In genomic region chr9:120845538-120845937, GRCm38 (mm10) we compare ENCODE assay signal across 30 mouse cellular contexts.
DNase-seq lines count a peak whose midpoint lies in the region; ATAC-seq and TF ChIP-seq lines count a peak whose summit lies in the region.
"Had no signal": no experiment of that assay in that cellular context is flagged by ENCODE, and none has a peak within 500 bp of the region (broad histone marks: within the 10 kb centered on the region; RNA-seq: fewer than 3 reads in every experiment).

No protein-coding gene starts in this region.

- intact Hi-C loops in left cerebral cortex, adult 2 months (cut with DNase I): loop anchor here (5.0 kb wide), 1 partner anchor 87 kb away; no protein-coding TSS in a partner anchor
- intact Hi-C loops in left cerebral cortex, postnatal 4 days (cut with DNase I): no loop called here

- peaks cover 3% of the 10 kb centered on the region for H3K4me1 ChIP-seq in cortical plate, adult 2 months (ENCODE audit: control insufficient read depth, insufficient read depth, low read length)
- H3K4me1 ChIP-seq in kidney, adult 2 months (ENCODE audit: control insufficient read depth, insufficient read depth, low read length): no peaks in the 10 kb centered on the region
- no peaks in the 10 kb centered on the region for H3K4me1 ChIP-seq in liver, postnatal 0 days (ENCODE audit: insufficient read depth)
- H3K4me1 ChIP-seq: embryonic facial prominence, embryonic 15.5 days; forebrain, embryonic 13.5 days; hindbrain, embryonic 13.5 days; megakaryocyte, embryonic 14.5 days; midbrain, embryonic 12.5 days had no signal

- peak; percentile 39; the same call in 1 of the 2 replicates for TF ChIP-seq POLR2A in cortical plate, adult 2 months (IDR thresholded peaks at IDR 0.05; ENCODE audit: extremely low read depth, insufficient read depth, low read length)
- no peak for TF ChIP-seq POLR2A in kidney, adult 2 months (IDR thresholded peaks at IDR 0.05; ENCODE audit: low read depth, low read length)

- no peak overlapping the region for H3K27ac ChIP-seq in left cerebral cortex, adult 2 months
- H3K27ac ChIP-seq in cortical plate, adult 2 months (ENCODE audit: insufficient read depth, low read length): no peak overlapping the region
- H3K27ac ChIP-seq in kidney, adult 2 months (ENCODE audit: insufficient read depth, low read depth, low read length): no peak overlapping the region
- no peak overlapping the region for H3K27ac ChIP-seq in liver, postnatal 0 days (ENCODE audit: low read depth)
- H3K27ac ChIP-seq: embryonic facial prominence, embryonic 10.5 days; embryonic facial prominence, embryonic 15.5 days; forebrain, embryonic 13.5 days; heart, embryonic 10.5 days; heart, embryonic 15.5 days; hindbrain, embryonic 13.5 days; limb, embryonic 13.5 days; midbrain, embryonic 12.5 days had no signal

- ATAC-seq in liver, postnatal 0 days: no peak
- ATAC-seq: CD4-positive, CD25-positive, alpha-beta regulatory T cell, adult 4 months; forebrain, embryonic 13.5 days; intestine, embryonic 16.5 days; lung, postnatal 0 days had no signal

- H3K27me3 ChIP-seq in kidney, adult 2 months (replicated peaks; ENCODE audit: control insufficient read depth, insufficient read depth, low read length): no peaks in the 10 kb centered on the region
- H3K27me3 ChIP-seq in liver, postnatal 0 days (ENCODE audit: insufficient read depth, low read length): no peaks in the 10 kb centered on the region
- H3K27me3 ChIP-seq: embryonic facial prominence, embryonic 15.5 days; forebrain, embryonic 13.5 days; heart, embryonic 15.5 days; hindbrain, embryonic 13.5 days; limb, embryonic 13.5 days; midbrain, embryonic 12.5 days had no signal

- H3K4me3 ChIP-seq in left cerebral cortex, adult 2 months: no peak overlapping the region
- no peak overlapping the region for H3K4me3 ChIP-seq in cortical plate, adult 2 months (ENCODE audit: insufficient read depth, low read length)
- no peak overlapping the region for H3K4me3 ChIP-seq in kidney, adult 2 months (ENCODE audit: insufficient read depth, low read depth, low read length)
- H3K4me3 ChIP-seq in liver, postnatal 0 days (ENCODE audit: low read depth, low read length): no peak overlapping the region
- H3K4me3 ChIP-seq: embryonic facial prominence, embryonic 10.5 days; embryonic facial prominence, embryonic 15.5 days; forebrain, embryonic 13.5 days; heart, embryonic 10.5 days; heart, embryonic 15.5 days; hindbrain, embryonic 13.5 days; limb, embryonic 13.5 days; megakaryocyte, embryonic 14.5 days; midbrain, embryonic 12.5 days; myocyte had no signal

- TF ChIP-seq CTCF in left cerebral cortex, adult 2 months (IDR thresholded peaks at IDR 0.05): no peak
- TF ChIP-seq CTCF in cortical plate, adult 2 months (IDR thresholded peaks at IDR 0.05; ENCODE audit: extremely low read depth, insufficient read depth, low read length): no peak
- no peak for TF ChIP-seq CTCF in kidney, adult 2 months (conservative IDR thresholded peaks at IDR 0.05; ENCODE audit: insufficient read depth, insufficient read length, low read depth, low read length)
- TF ChIP-seq CTCF in liver, postnatal 0 days (IDR thresholded peaks at IDR 0.05; ENCODE audit: low read depth): no peak

- H3K36me3 ChIP-seq in kidney, adult 2 months (ENCODE audit: control insufficient read depth, insufficient read depth, low read length): no peaks in the 10 kb centered on the region
- no peaks in the 10 kb centered on the region for H3K36me3 ChIP-seq in liver, postnatal 0 days (replicated peaks; ENCODE audit: insufficient read depth, low read length)
- H3K36me3 ChIP-seq: embryonic facial prominence, embryonic 10.5 days; embryonic facial prominence, embryonic 15.5 days; heart, embryonic 10.5 days; heart, embryonic 15.5 days; hindbrain, embryonic 13.5 days; limb, embryonic 13.5 days; midbrain, embryonic 12.5 days had no signal

- H3K4me2 ChIP-seq in liver, postnatal 0 days (ENCODE audit: low read depth, low read length): no peak overlapping the region
- H3K4me2 ChIP-seq: embryonic facial prominence, embryonic 15.5 days; forebrain, embryonic 13.5 days; heart, embryonic 15.5 days; hindbrain, embryonic 13.5 days; limb, embryonic 13.5 days; liver, embryonic 11.5 days; midbrain, embryonic 12.5 days had no signal

- DNase-seq in frontal cortex, postnatal 36 days (ENCODE audit: low spot score in 2 of 2): peak; percentile 38 to 52
- DNase-seq in frontal cortex, postnatal 14 days (ENCODE audit: low spot score in 2 of 2): no peak
- DNase-seq in left cerebral cortex, adult 2 months (ENCODE audit: extremely low spot score in 1 of 2, low spot score in 2 of 2): peak; percentile 24 to 36
- DNase-seq in left cerebral cortex, postnatal 4 days: no peak
- DNase-seq in right cerebral cortex, postnatal 25 days: peak; percentile 30
- DNase-seq in kidney, adult 2 months: no peak
- no peak for DNase-seq in liver, postnatal 0 days
- DNase-seq: adrenal gland, postnatal 25 days; cerebellum, adult 2 months; cerebellum, postnatal 14 days; gastrocnemius, postnatal 25 days; heart, adult 11 months; kidney, postnatal 14 days; lung, adult 18-20 months; lung, postnatal 4 days had no signal

- no peak overlapping the region for H3K9ac ChIP-seq in liver, postnatal 0 days (replicated peaks)
- H3K9ac ChIP-seq: embryonic facial prominence, embryonic 15.5 days; forebrain, embryonic 13.5 days; heart, embryonic 15.5 days; hindbrain, embryonic 13.5 days; limb, embryonic 13.5 days; midbrain, embryonic 12.5 days had no signal

- TF ChIP-seq EP300 in liver, postnatal 0 days (IDR thresholded peaks at IDR 0.05; ENCODE audit: low read depth): no peak

- no peaks in the 10 kb centered on the region for H3K9me3 ChIP-seq in liver, postnatal 0 days (ENCODE audit: low read length)
- H3K9me3 ChIP-seq: embryonic facial prominence, embryonic 10.5 days; embryonic facial prominence, embryonic 15.5 days; forebrain, embryonic 13.5 days; heart, embryonic 10.5 days; heart, embryonic 15.5 days; hindbrain, embryonic 13.5 days; limb, embryonic 13.5 days; midbrain, embryonic 12.5 days had no signal

- WGBS in kidney, adult 2 months: 92% methylated on average over 10 of the region's 10 CpGs
- WGBS in liver, postnatal 0 days (ENCODE audit: insufficient replicate concordance): 83% methylated on average over 10 of the region's 10 CpGs

Comparison
In these comparisons a context has a peak if more than half of its experiments do, and no peak if none do; other contexts are left out.
1. DNase-seq: peak in frontal cortex, postnatal 36 days (2 of 2), left cerebral cortex, adult 2 months (2 of 2) and right cerebral cortex, postnatal 25 days (single experiment); none in frontal cortex, postnatal 14 days (0 of 2), left cerebral cortex, postnatal 4 days (single experiment), kidney, adult 2 months (single experiment) and liver, postnatal 0 days (single experiment).